Mouse (Mus musculus) urinary bladder, postnatal 25 days (tissue): ENCODE measurements around the gene Elavl3.

Experiments used
- DNase-seq: peaks from one replicate; pipeline ENCODE4 v3.0.0; 2022; ENCODE audit warnings: low spot score

Gene Elavl3

GRCm38 (mm10) chr9:22058011-22058424 lies 6.2 kb upstream of the Elavl3 start:
- no peak for DNase-seq

GRCm38 (mm10) chr9:22057031-22057517 lies 5.3 kb upstream of the Elavl3 start:
- DNase-seq = no peak

- no peak for DNase-seq
These were observed 4.6 kb upstream of the Elavl3 start for GRCm38 (mm10) chr9:22056303-22056910.

- DNase-seq = no peak
These were observed 3.9 kb upstream of the Elavl3 start for GRCm38 (mm10) chr9:22055713-22056112.

- peak; percentile 32 for DNase-seq
These were observed 2.7 kb upstream of the Elavl3 start for GRCm38 (mm10) chr9:22054411-22055076.

GRCm38 (mm10) chr9:22053657-22054056 lies 1.8 kb upstream of the Elavl3 start:
- no peak for DNase-seq

GRCm38 (mm10) chr9:22051161-22051957 lies 464 bp downstream of the Elavl3 start:
- DNase-seq = no peak

GRCm38 (mm10) chr9:22050351-22050889 lies 1.4 kb downstream of the Elavl3 start:
- DNase-seq = peak; percentile 16

- DNase-seq = no peak
These were observed 2.0 kb downstream of the Elavl3 start for GRCm38 (mm10) chr9:22049721-22050270.

- DNase-seq = no peak
These were observed 2.5 kb downstream of the Elavl3 start for GRCm38 (mm10) chr9:22049315-22049714.

GRCm38 (mm10) chr9:22047329-22047728 lies 4.5 kb downstream of the Elavl3 start:
- no peak for DNase-seq

- DNase-seq = no peak
These were observed 10.0 kb downstream of the Elavl3 start for GRCm38 (mm10) chr9:22041832-22042231.

GRCm38 (mm10) chr9:22037826-22038225 lies 14.0 kb downstream of the Elavl3 start:
- DNase-seq = no peak

GRCm38 (mm10) chr9:22035300-22036044 lies 16.4 kb downstream of the Elavl3 start:
- DNase-seq = no peak

GRCm38 (mm10) chr9:22030386-22030785 lies 21.4 kb downstream of the Elavl3 start:
- DNase-seq = no peak

GRCm38 (mm10) chr9:22028467-22028866 lies 23.4 kb downstream of the Elavl3 start:
- no peak for DNase-seq

GRCm38 (mm10) chr9:22024592-22024991 lies 27.2 kb downstream of the Elavl3 start:
- DNase-seq = no peak

- no peak for DNase-seq
These were observed 34.5 kb downstream of the Elavl3 start for GRCm38 (mm10) chr9:22017208-22017825.

- no peak for DNase-seq
These were observed 35.6 kb downstream of the Elavl3 start for GRCm38 (mm10) chr9:22016245-22016644.

GRCm38 (mm10) chr9:22012731-22013130 lies 39.1 kb downstream of the Elavl3 start:
- no peak for DNase-seq

GRCm38 (mm10) chr9:22011055-22011454 lies 40.8 kb downstream of the Elavl3 start:
- no peak for DNase-seq
